Mouse (Mus musculus) lung, embryonic 14.5 days (tissue): ENCODE results near the gene Gm13697. TPM values are rescaled to one million over a fixed set of nuclear protein-coding genes. Genes with fewer than 3 reads are reported as not detected.
"Not testable (repeated sequence)": the region's sequence is repeated elsewhere in the genome, so short reads cannot be mapped to it uniquely, and the experiment has no call there.

Experiments
- ATAC-seq: fragments of 200-750 bp; cut with Nextera tagmentation; 2 replicates; pipeline ENCODE4 v1.8.0; 2017; ENCODE audit warnings: mild to moderate bottlenecking, moderate TSS enrichment, moderate library complexity; ENCODE audit not compliant: insufficient read depth
- DNase-seq: peaks from one replicate; pipeline ENCODE4 v3.0.0-alpha.2; 2015
- H3K27ac ChIP-seq: fragments of 300-500 bp; sonication (generic); 2 replicates; pipeline ENCODE4 v1.5.1; 2014; ENCODE audit warnings: low read depth, mild to moderate bottlenecking, moderate library complexity
- H3K27me3 ChIP-seq: fragments of 300-500 bp; sonication (generic); 2 replicates; pipeline ENCODE4 v1.6.1; 2014; ENCODE audit warnings: low read length, control low read depth; ENCODE audit not compliant: insufficient read depth
- H3K36me3 ChIP-seq: fragments of 300-500 bp; sonication (generic); 2 replicates; pipeline ENCODE4 v1.6.1; 2014; ENCODE audit warnings: control low read depth; ENCODE audit not compliant: insufficient read depth
- H3K4me1 ChIP-seq: fragments of 300-500 bp; sonication (generic); 2 replicates; pipeline ENCODE4 v1.6.1; 2014; ENCODE audit warnings: antibody characterized with exemption, control low read depth; ENCODE audit not compliant: insufficient read depth
- H3K4me2 ChIP-seq: fragments of 300-500 bp; sonication (generic); 2 replicates; pipeline ENCODE4 v1.6.1; 2014; ENCODE audit warnings: mild to moderate bottlenecking
- H3K4me3 ChIP-seq: fragments of 300-500 bp; sonication (generic); 2 replicates; pipeline ENCODE4 v1.5.1; 2014; ENCODE audit warnings: low read depth, low read length
- H3K9ac ChIP-seq: fragments of 300-500 bp; sonication (generic); 2 replicates; pipeline ENCODE4 v1.6.1; 2014
- H3K9me3 ChIP-seq: fragments of 300-500 bp; sonication (generic); 2 replicates; pipeline ENCODE4 v1.6.1; 2016; ENCODE audit warnings: low read depth, low read length, control low read depth
- CTCF ChIP-seq: IDR thresholded peaks from 2 replicates; pipeline ENCODE4 v1.5.1; 2016; ENCODE audit warnings: antibody characterized with exemption, low read depth
- WGBS: fragments of 180-500 bp; shearing (Covaris S2); extraction: QIAGEN DNeasy Blood & Tissue Kit; methylation state at CpG from one replicate; pipeline ENCODE4 v1.1.7; 2014; 5-methylcytosine and 5-hydroxymethylcytosine counted together
- polyA plus RNA-seq: library from polyadenylated mRNA; unstranded; fragments of >200 nt; fragmentation: Nextera tagmentation; extraction: Ambion mirVana; gene quantifications from 2 replicates; pipeline ENCODE4 v1.2.1, GENCODE M21; 2014

The Gm13697 gene
- polyA plus RNA-seq, result not detected in 2 replicates

GRCm38 (mm10) chr2:83984443-83984842 lies at the start of gene Gm13697:
Gene Gm13697, plus strand, starts transcription at chr2:83984743.
- no CpG with 5 or more reads among the region's 6 CpGs for WGBS
- ATAC-seq, H3K4me2 ChIP-seq, H3K4me3 ChIP-seq, H3K9ac ChIP-seq, H3K36me3 ChIP-seq, H3K27ac ChIP-seq, DNase-seq, H3K9me3 ChIP-seq, H3K27me3 ChIP-seq, H3K4me1 ChIP-seq: not testable (repeated sequence)

DNA sequence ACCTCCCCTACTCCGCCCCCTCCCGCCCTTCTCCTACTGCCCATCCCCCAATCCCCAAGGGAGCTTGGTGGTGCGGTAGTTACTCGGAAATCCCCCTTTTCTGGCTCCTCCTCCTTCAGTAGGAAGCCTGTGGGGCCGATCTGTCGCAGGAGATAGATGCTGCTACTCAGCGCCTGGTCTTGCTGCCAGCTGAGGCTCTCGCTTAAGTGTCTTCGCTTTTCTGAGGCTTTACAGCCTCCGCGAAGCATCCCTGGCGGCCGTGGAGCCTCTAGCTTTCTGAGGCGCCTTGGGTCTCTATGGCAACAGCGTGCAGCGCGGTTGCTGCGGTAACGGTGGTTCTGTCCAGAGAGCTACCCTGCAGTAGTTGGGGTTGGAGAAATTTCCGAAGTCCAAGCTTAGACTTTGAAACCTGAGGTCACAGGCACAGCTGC lies 43.6 kb upstream of the Gm13697 start, which contains the start of gene Zswim2:
TSS of gene Zswim2 (minus strand) at position 298 of the 431 bp plus-strand sequence.
- peak; percentile 92; the same call in 1 of the 2 replicates for ATAC-seq
- peak within 1 kb of the TSS; percentile 54 for H3K4me2 ChIP-seq
- no peaks in the 10 kb centered on the region for H3K27me3 ChIP-seq
- whole genome bisulfite sequencing, result 2% methylated on average over 20 of the region's 20 CpGs
- peak within 1 kb of the TSS; percentile 12; the same call in 1 of the 2 replicates for H3K4me3 ChIP-seq
- no peaks in the 10 kb centered on the region for H3K9me3 ChIP-seq
- TF ChIP-seq CTCF, result no peak
- no peak within 1 kb of the TSS for H3K9ac ChIP-seq
- peak; percentile 76 for DNase-seq
- H3K36me3 ChIP-seq, result no peaks in the 10 kb centered on the region
- no peak within 1 kb of the TSS for H3K27ac ChIP-seq
- no peaks in the 10 kb centered on the region for H3K4me1 ChIP-seq

DNA sequence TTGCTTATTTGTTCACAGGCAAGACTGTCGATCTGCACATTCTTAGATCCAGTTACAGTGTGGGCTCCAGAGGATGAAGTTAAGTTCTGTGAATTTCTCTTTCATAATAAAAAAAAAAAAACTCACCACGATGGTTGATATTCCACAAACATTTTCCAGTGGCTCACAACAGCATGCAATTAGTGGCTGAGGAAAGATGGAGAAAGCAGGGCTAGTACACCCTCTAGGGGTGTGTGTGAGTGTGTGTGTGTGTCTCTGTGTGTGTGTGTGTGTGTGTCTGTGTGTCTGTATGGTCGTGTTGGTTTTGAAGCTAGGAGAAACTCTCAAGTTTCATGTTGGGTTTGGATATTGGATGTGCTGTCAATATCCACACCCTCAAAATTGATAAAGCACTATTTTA lies 43.2 kb upstream of the Gm13697 start:
- Histone ChIP-seq H3K36me3 (no peaks in the 10 kb centered on the region), H3K4me2 (peak overlapping the region; percentile 54), H3K4me3 (no peak overlapping the region), H3K9me3 (no peaks in the 10 kb centered on the region), H3K27me3 (no peaks in the 10 kb centered on the region), H3K27ac (no peak overlapping the region), H3K4me1 (no peaks in the 10 kb centered on the region), H3K9ac (no peak overlapping the region)
- no peak for TF ChIP-seq CTCF
- ATAC-seq (peak; percentile 31; the same call in 1 of the 2 replicates), DNase-seq (no peak)
- WGBS, result 41% methylated on average over 3 of the region's 3 CpGs

- H3K27ac ChIP-seq, result no peak overlapping the region
- no peaks in the 10 kb centered on the region for H3K27me3 ChIP-seq
- no peak for DNase-seq
- no peak overlapping the region for H3K4me3 ChIP-seq
- TF ChIP-seq CTCF, result no peak
- H3K36me3 ChIP-seq, result no peaks in the 10 kb centered on the region
- ATAC-seq, result no peak
- H3K9ac ChIP-seq, result no peak overlapping the region
- no peaks in the 10 kb centered on the region for H3K9me3 ChIP-seq
- WGBS, result 42% methylated on average over 4 of the region's 4 CpGs
- H3K4me2 ChIP-seq, result no peak overlapping the region
- H3K4me1 ChIP-seq, result no peaks in the 10 kb centered on the region
Measured at GRCm38 (mm10) chr2:83941792-83942191, 42.8 kb upstream of the Gm13697 start.

GRCm38 (mm10) chr2:83955393-83955792 lies 29.1 kb upstream of the Gm13697 start, which contains the start of gene Gm13698:
Gene Gm13698, plus strand, starts transcription at chr2:83955693.
- not testable (repeated sequence) for H3K27ac ChIP-seq, H3K4me2 ChIP-seq, H3K4me3 ChIP-seq, H3K36me3 ChIP-seq, H3K9me3 ChIP-seq, ATAC-seq, H3K27me3 ChIP-seq, DNase-seq, H3K9ac ChIP-seq, H3K4me1 ChIP-seq
- no CpG with 5 or more reads among the region's 6 CpGs for WGBS

DNA sequence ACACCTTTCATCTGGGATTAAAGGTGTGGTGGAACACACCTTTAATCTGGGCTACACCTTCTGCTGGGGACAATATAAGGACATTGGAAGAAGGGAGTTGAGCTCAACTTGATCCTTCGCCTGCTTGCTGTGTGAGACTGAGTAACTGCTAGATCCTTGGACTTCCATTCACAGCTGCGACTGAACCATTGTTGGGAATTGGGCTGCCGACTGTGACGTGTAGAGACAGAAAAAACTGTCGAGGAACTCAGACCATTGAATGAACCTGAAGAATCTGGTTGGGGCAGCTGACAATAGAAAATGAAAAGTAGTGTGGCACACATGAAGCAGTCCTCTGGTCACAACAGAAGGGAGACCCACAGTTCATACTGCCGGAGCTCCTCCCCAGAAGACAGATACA lies 23.3 kb upstream of the Gm13697 start, which contains the start of gene Gm13693:
TSS of gene Gm13693 (plus strand) at position 301 of the 400 bp plus-strand sequence.
- not testable (repeated sequence) for H3K4me3 ChIP-seq, H3K27ac ChIP-seq, ATAC-seq, H3K9ac ChIP-seq, H3K27me3 ChIP-seq, H3K9me3 ChIP-seq, H3K4me1 ChIP-seq, H3K4me2 ChIP-seq, DNase-seq, H3K36me3 ChIP-seq
- no CpG with 5 or more reads among the region's 6 CpGs for WGBS

GRCm38 (mm10) chr2:83967013-83967412 lies 17.5 kb upstream of the Gm13697 start, which contains the start of gene Gm13695:
Gene Gm13695, plus strand, starts transcription at chr2:83967313.
- H3K4me1 ChIP-seq, H3K9ac ChIP-seq, ATAC-seq, H3K27ac ChIP-seq, H3K9me3 ChIP-seq, H3K27me3 ChIP-seq, H3K4me3 ChIP-seq, DNase-seq, H3K36me3 ChIP-seq, H3K4me2 ChIP-seq: not testable (repeated sequence)
- no CpG with 5 or more reads among the region's 6 CpGs for WGBS

DNA sequence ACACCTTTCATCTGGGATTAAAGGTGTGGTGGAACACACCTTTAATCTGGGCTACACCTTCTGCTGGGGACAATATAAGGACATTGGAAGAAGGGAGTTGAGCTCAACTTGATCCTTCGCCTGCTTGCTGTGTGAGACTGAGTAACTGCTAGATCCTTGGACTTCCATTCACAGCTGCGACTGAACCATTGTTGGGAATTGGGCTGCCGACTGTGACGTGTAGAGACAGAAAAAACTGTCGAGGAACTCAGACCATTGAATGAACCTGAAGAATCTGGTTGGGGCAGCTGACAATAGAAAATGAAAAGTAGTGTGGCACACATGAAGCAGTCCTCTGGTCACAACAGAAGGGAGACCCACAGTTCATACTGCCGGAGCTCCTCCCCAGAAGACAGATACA lies 11.7 kb upstream of the Gm13697 start, which contains the start of gene Gm13696:
TSS of gene Gm13696 (plus strand) at position 301 of the 400 bp plus-strand sequence.
- not testable (repeated sequence) for H3K4me1 ChIP-seq, ATAC-seq, H3K27me3 ChIP-seq, H3K27ac ChIP-seq, H3K36me3 ChIP-seq, DNase-seq, H3K9ac ChIP-seq, H3K4me3 ChIP-seq, H3K9me3 ChIP-seq, H3K4me2 ChIP-seq
- no CpG with 5 or more reads among the region's 6 CpGs for WGBS

DNA sequence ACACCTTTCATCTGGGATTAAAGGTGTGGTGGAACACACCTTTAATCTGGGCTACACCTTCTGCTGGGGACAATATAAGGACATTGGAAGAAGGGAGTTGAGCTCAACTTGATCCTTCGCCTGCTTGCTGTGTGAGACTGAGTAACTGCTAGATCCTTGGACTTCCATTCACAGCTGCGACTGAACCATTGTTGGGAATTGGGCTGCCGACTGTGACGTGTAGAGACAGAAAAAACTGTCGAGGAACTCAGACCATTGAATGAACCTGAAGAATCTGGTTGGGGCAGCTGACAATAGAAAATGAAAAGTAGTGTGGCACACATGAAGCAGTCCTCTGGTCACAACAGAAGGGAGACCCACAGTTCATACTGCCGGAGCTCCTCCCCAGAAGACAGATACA lies 5.9 kb upstream of the Gm13697 start, which contains the start of gene Gm13694:
TSS of gene Gm13694 (plus strand) at position 301 of the 400 bp plus-strand sequence.
- not testable (repeated sequence) for H3K4me2 ChIP-seq, H3K4me1 ChIP-seq, H3K27me3 ChIP-seq, H3K9me3 ChIP-seq, H3K9ac ChIP-seq, ATAC-seq, DNase-seq, H3K4me3 ChIP-seq, H3K27ac ChIP-seq, H3K36me3 ChIP-seq
- WGBS, result no CpG with 5 or more reads among the region's 6 CpGs

GRCm38 (mm10) chr2:83990253-83990652 lies 5.7 kb downstream of the Gm13697 start, which contains the start of gene Gm13691:
Gene Gm13691, plus strand, starts transcription at chr2:83990553.
- not testable (repeated sequence) for H3K36me3 ChIP-seq, H3K9ac ChIP-seq, ATAC-seq, H3K4me3 ChIP-seq, H3K27ac ChIP-seq, DNase-seq, H3K4me1 ChIP-seq, H3K27me3 ChIP-seq, H3K4me2 ChIP-seq, H3K9me3 ChIP-seq
- no CpG with 5 or more reads among the region's 6 CpGs for WGBS
